Mouse (Mus musculus) kidney, postnatal 36 days (tissue): ENCODE data around the gene Ovol3.
"Not testable (repeated sequence)": the region's sequence is repeated elsewhere in the genome, so short reads cannot be mapped to it uniquely, and the experiment has no call there.

ENCODE experiments used
- DNase-seq, 2 experiments: peaks; one replicate each; pipeline ENCODE4 v3.0.0; 2021 to 2022; ENCODE audit warnings: mixed read lengths in 2 of 2

Gene Ovol3

GRCm38 (mm10) chr7:30222205-30222604, 13.3 kb downstream of the Ovol3 start:
- DNase-seq: no peak

- DNase-seq: no peak
Measured at GRCm38 (mm10) chr7:30221433-30221832, 14.1 kb downstream of the Ovol3 start.

GRCm38 (mm10) chr7:30220008-30220356, 15.5 kb downstream of the Ovol3 start:
- DNase-seq: peak; percentile 68 to 80

- DNase-seq: peak; percentile 87 to 89
Measured at GRCm38 (mm10) chr7:30219293-30220007, 16.1 kb downstream of the Ovol3 start.

GRCm38 (mm10) chr7:30217277-30217676, 18.2 kb downstream of the Ovol3 start:
- no peak for DNase-seq

- peak; percentile 84 to 93 for DNase-seq
Measured at GRCm38 (mm10) chr7:30216723-30217151, 18.8 kb downstream of the Ovol3 start.

- DNase-seq: peak; percentile 56 to 68
Measured at GRCm38 (mm10) chr7:30215875-30216274, 19.6 kb downstream of the Ovol3 start.

- no peak for DNase-seq
Measured at GRCm38 (mm10) chr7:30213881-30214280, 21.6 kb downstream of the Ovol3 start.

GRCm38 (mm10) chr7:30211025-30211424, 24.5 kb downstream of the Ovol3 start:
- no peak for DNase-seq

- not testable (repeated sequence) for DNase-seq
Measured at GRCm38 (mm10) chr7:30206364-30206763, 29.2 kb downstream of the Ovol3 start.

GRCm38 (mm10) chr7:30205383-30205782, 30.1 kb downstream of the Ovol3 start:
- peak; percentile 67 to 87 for DNase-seq

GRCm38 (mm10) chr7:30204380-30204779, 31.1 kb downstream of the Ovol3 start:
- no peak for DNase-seq

GRCm38 (mm10) chr7:30202895-30203690, 32.4 kb downstream of the Ovol3 start:
- no peak for DNase-seq

- DNase-seq: not testable (repeated sequence)
Measured at GRCm38 (mm10) chr7:30200661-30201060, 34.9 kb downstream of the Ovol3 start.

GRCm38 (mm10) chr7:30200200-30200599, 35.3 kb downstream of the Ovol3 start:
- no peak for DNase-seq

GRCm38 (mm10) chr7:30199498-30200139, 35.9 kb downstream of the Ovol3 start:
- DNase-seq: no peak

GRCm38 (mm10) chr7:30198481-30198971, 37.0 kb downstream of the Ovol3 start, which contains the start of gene Capns1:
Capns1 (minus strand) TSS chr7:30198811.
- peak; percentile 71 to 72 for DNase-seq

- peak in 1 of 2 experiments; percentile 37 for DNase-seq
Measured at GRCm38 (mm10) chr7:30197592-30198129, 37.9 kb downstream of the Ovol3 start.

GRCm38 (mm10) chr7:30196171-30196570, 39.4 kb downstream of the Ovol3 start:
- DNase-seq: no peak

GRCm38 (mm10) chr7:30195461-30195860, 40.1 kb downstream of the Ovol3 start:
- no peak for DNase-seq

- DNase-seq: peak; percentile 97 to 99
Measured at GRCm38 (mm10) chr7:30194884-30195283, 40.6 kb downstream of the Ovol3 start.

- DNase-seq: peak in 1 of 2 experiments; percentile 66
Measured at GRCm38 (mm10) chr7:30194101-30194831, 41.3 kb downstream of the Ovol3 start.
